Mouse (Mus musculus): ENCODE data around the gene Usp16. TPM values are rescaled to one million over a fixed set of nuclear protein-coding genes. Genes with fewer than 3 reads are reported as not detected.

Usp16 gene
- total RNA-seq, 1 experiment, result 51.0 TPM

GRCm38 (mm10) chr16:87496728-87497127 is 42.2 kb downstream of the Usp16 start:
- in situ Hi-C loops (cut with MboI; ENCODE audit: low sequenced_read_pairs in 2 of 2, unreplicated experiment in 2 of 2), result no loop called here
- Histone ChIP-seq H3K4me1 (ENCODE audit: control insufficient read depth in 2 of 2, insufficient read depth in 2 of 2, low read length in 2 of 2, poor library complexity in 1 of 2) (peaks cover 0 to 2% of the 10 kb centered on the region in 2 experiments; a peak in 2 of 4 replicates), H3K9me3 (ENCODE audit: control insufficient read depth, insufficient read depth, low read depth, low read length) (no peaks in the 10 kb centered on the region), H3K36me3 (ENCODE audit: control insufficient read depth, insufficient read depth, low read length, poor library complexity, severe bottlenecking) (peaks cover 14% of the 10 kb centered on the region), H3K9ac (ENCODE audit: insufficient read depth, low read depth, low read length, poor library complexity, severe bottlenecking) (peak overlapping the region; percentile 76), H3K27ac (ENCODE audit: insufficient read depth, low read depth, low read length, poor library complexity, severe bottlenecking) (no peak overlapping the region), H3K4me3 (ENCODE audit: insufficient read depth in 1 of 2, low read depth in 1 of 2, low read length in 2 of 2, poor library complexity in 1 of 2, severe bottlenecking in 1 of 2) (peak overlapping the region; percentile 46 to 78)
- no peak for DNase-seq (ENCODE audit: low read depth, low spot score)
- TF ChIP-seq ZC3H11A (IDR thresholded peaks at IDR 0.05; ENCODE audit: borderline replicate concordance, low read depth, low read length) (no peak), MAFK (IDR thresholded peaks at IDR 0.05; ENCODE audit: insufficient read depth, low read depth, low read length) (no peak), HCFC1 (IDR thresholded peaks at IDR 0.05; ENCODE audit: borderline replicate concordance, insufficient read depth, low read length) (no peak), ZNF384 (IDR thresholded peaks at IDR 0.05; ENCODE audit: low read depth, low read length) (no peak), CHD2 (IDR thresholded peaks at IDR 0.05; ENCODE audit: low read depth, low read length) (no peak)

DNA sequence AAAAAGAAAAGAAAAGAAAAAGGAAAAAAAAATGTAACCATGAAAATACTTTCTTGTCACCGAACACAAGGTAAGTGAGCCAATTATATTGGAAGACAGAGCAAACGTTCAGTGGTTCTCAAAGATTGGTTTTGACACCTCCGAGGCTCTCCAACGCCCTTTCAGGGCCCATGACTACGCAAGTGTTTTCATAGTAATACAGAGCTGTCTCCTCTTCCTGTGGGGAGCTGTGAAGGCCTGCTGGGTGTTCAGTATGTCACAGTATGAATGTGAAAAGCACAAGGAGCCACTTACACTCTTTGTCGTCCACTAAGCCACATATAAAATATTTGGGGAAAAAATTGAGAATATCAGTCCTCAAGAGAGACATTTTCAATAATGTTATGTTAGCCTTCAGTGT is 42.7 kb downstream of the Usp16 start:
- Histone ChIP-seq H3K4me1 (ENCODE audit: control insufficient read depth in 2 of 2, insufficient read depth in 2 of 2, low read length in 2 of 2, poor library complexity in 1 of 2) (peaks cover 0 to 2% of the 10 kb centered on the region in 2 experiments; a peak in 2 of 4 replicates), H3K4me3 (ENCODE audit: insufficient read depth in 1 of 2, low read depth in 1 of 2, low read length in 2 of 2, poor library complexity in 1 of 2, severe bottlenecking in 1 of 2) (no peak overlapping the region)

GRCm38 (mm10) chr16:87499556-87499955 is 45.1 kb downstream of the Usp16 start:
- Histone ChIP-seq H3K27ac (ENCODE audit: insufficient read depth, low read depth, low read length, poor library complexity, severe bottlenecking) (no peak overlapping the region), H3K4me1 (ENCODE audit: control insufficient read depth in 2 of 2, insufficient read depth in 2 of 2, low read length in 2 of 2, poor library complexity in 1 of 2) (peaks cover 0 to 2% of the 10 kb centered on the region in 2 experiments; a peak in 2 of 4 replicates), H3K9me3 (ENCODE audit: control insufficient read depth, insufficient read depth, low read depth, low read length) (no peaks in the 10 kb centered on the region), H3K36me3 (ENCODE audit: control insufficient read depth, insufficient read depth, low read length, poor library complexity, severe bottlenecking) (no peaks in the 10 kb centered on the region), H3K4me3 (ENCODE audit: insufficient read depth in 1 of 2, low read depth in 1 of 2, low read length in 2 of 2, poor library complexity in 1 of 2, severe bottlenecking in 1 of 2) (no peak overlapping the region), H3K9ac (ENCODE audit: insufficient read depth, low read depth, low read length, poor library complexity, severe bottlenecking) (no peak overlapping the region)
- TF ChIP-seq ZC3H11A (IDR thresholded peaks at IDR 0.05; ENCODE audit: borderline replicate concordance, low read depth, low read length) (no peak), HCFC1 (IDR thresholded peaks at IDR 0.05; ENCODE audit: borderline replicate concordance, insufficient read depth, low read length) (no peak), MAFK (IDR thresholded peaks at IDR 0.05; ENCODE audit: insufficient read depth, low read depth, low read length) (no peak), CHD2 (IDR thresholded peaks at IDR 0.05; ENCODE audit: low read depth, low read length) (no peak), ZNF384 (IDR thresholded peaks at IDR 0.05; ENCODE audit: low read depth, low read length) (no peak)
- in situ Hi-C loops (cut with MboI; ENCODE audit: low sequenced_read_pairs in 2 of 2, unreplicated experiment in 2 of 2), result no loop called here
- DNase-seq (ENCODE audit: low read depth, low spot score), result no peak

More for the DNA sequence above, 42.7 kb downstream of the Usp16 start:
- in situ Hi-C loops (cut with MboI; ENCODE audit: low sequenced_read_pairs in 2 of 2, unreplicated experiment in 2 of 2), result no loop called here
- TF ChIP-seq ZC3H11A (IDR thresholded peaks at IDR 0.05; ENCODE audit: borderline replicate concordance, low read depth, low read length) (no peak), HCFC1 (IDR thresholded peaks at IDR 0.05; ENCODE audit: borderline replicate concordance, insufficient read depth, low read length) (no peak), ZNF384 (IDR thresholded peaks at IDR 0.05; ENCODE audit: low read depth, low read length) (no peak), CHD2 (IDR thresholded peaks at IDR 0.05; ENCODE audit: low read depth, low read length) (no peak), MAFK (IDR thresholded peaks at IDR 0.05; ENCODE audit: insufficient read depth, low read depth, low read length) (no peak)
- Histone ChIP-seq H3K36me3 (ENCODE audit: control insufficient read depth, insufficient read depth, low read length, poor library complexity, severe bottlenecking) (peaks cover 12% of the 10 kb centered on the region), H3K27ac (ENCODE audit: insufficient read depth, low read depth, low read length, poor library complexity, severe bottlenecking) (no peak overlapping the region), H3K9me3 (ENCODE audit: control insufficient read depth, insufficient read depth, low read depth, low read length) (no peaks in the 10 kb centered on the region), H3K9ac (ENCODE audit: insufficient read depth, low read depth, low read length, poor library complexity, severe bottlenecking) (no peak overlapping the region)
- DNase-seq (ENCODE audit: low read depth, low spot score), result no peak

DNA sequence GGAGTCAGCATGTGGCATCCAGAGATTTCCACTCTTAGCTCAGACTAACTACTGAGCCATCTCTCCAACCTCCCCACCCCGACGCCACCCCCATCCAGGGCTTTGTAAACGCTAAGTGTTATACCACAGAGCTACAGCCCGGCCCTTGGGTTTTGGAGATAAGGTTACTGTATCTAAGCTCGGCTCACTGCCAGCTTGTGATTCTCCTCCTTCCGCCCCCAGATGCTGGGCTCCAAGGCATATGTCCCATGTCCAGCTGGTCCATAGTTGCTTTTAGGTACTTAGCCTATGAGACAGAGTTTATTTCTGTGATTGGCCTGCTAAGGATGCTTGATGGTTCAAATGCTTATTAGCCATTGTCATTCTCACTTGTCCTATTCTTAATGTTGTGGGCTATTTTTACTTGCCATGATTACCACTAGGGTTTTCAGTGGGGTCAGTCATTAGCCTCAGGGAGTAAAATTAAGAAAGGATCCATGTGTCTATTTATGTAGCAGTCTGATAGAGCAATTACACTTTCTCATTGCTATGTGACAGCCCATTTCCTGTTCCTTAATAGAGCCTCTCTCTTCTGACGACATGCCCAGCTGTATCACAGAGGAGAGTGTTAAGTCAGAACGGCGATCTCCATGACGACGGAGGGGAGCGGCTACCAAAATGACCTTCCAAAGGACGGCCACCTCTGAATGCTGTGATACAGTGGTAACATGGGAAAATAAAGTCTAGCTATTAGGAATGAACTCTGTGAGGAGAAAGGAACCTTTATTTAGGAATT is 47.0 kb downstream of the Usp16 start:
- peak; percentile 40 for DNase-seq (ENCODE audit: low read depth, low spot score)
- H3K9me3 ChIP-seq (ENCODE audit: control insufficient read depth, insufficient read depth, low read depth, low read length), result no peaks in the 10 kb centered on the region
- H3K9ac ChIP-seq (ENCODE audit: insufficient read depth, low read depth, low read length, poor library complexity, severe bottlenecking), result no peak overlapping the region
- H3K4me3 ChIP-seq (ENCODE audit: insufficient read depth in 1 of 2, low read depth in 1 of 2, low read length in 2 of 2, poor library complexity in 1 of 2, severe bottlenecking in 1 of 2), result no peak overlapping the region
- H3K36me3 ChIP-seq (ENCODE audit: control insufficient read depth, insufficient read depth, low read length, poor library complexity, severe bottlenecking), result no peaks in the 10 kb centered on the region
- H3K27ac ChIP-seq (ENCODE audit: insufficient read depth, low read depth, low read length, poor library complexity, severe bottlenecking), result no peak overlapping the region
- TF ChIP-seq MAFK (IDR thresholded peaks at IDR 0.05; ENCODE audit: insufficient read depth, low read depth, low read length) (no peak), HCFC1 (IDR thresholded peaks at IDR 0.05; ENCODE audit: borderline replicate concordance, insufficient read depth, low read length) (no peak), ZC3H11A (IDR thresholded peaks at IDR 0.05; ENCODE audit: borderline replicate concordance, low read depth, low read length) (no peak), ZNF384 (IDR thresholded peaks at IDR 0.05; ENCODE audit: low read depth, low read length) (no peak), CHD2 (IDR thresholded peaks at IDR 0.05; ENCODE audit: low read depth, low read length) (no peak)
- in situ Hi-C loops (cut with MboI; ENCODE audit: low sequenced_read_pairs in 2 of 2, unreplicated experiment in 2 of 2), result loop anchor here in 1 of 2 experiments (25.0 kb wide), 1 partner anchor 261 kb away; no protein-coding TSS in a partner anchor
- H3K4me1 ChIP-seq (ENCODE audit: control insufficient read depth in 2 of 2, insufficient read depth in 2 of 2, low read length in 2 of 2, poor library complexity in 1 of 2), result peaks cover 0 to 2% of the 10 kb centered on the region in 2 experiments; a peak in 2 of 4 replicates
